Mouse (Mus musculus) natural killer cell, adult 2 months (primary cell): Measurements from ENCODE around the gene Scn4a.
"Not testable (repeated sequence)": the region's sequence is repeated elsewhere in the genome, so short reads cannot be mapped to it uniquely, and the experiment has no call there.

Experiments used
- DNase-seq, 2 experiments: peaks; one replicate each; pipeline ENCODE4 v3.0.0; 2022; ENCODE audit warnings: low spot score in 2 of 2

The Scn4a gene

GRCm38 (mm10) chr11:106353188-106353587 is at the start of gene Scn4a:
Scn4a (minus strand) TSS chr11:106353288.
- no peak for DNase-seq

GRCm38 (mm10) chr11:106398481-106398880 is 45.4 kb upstream of the Scn4a start:
- DNase-seq = no peak

DNA sequence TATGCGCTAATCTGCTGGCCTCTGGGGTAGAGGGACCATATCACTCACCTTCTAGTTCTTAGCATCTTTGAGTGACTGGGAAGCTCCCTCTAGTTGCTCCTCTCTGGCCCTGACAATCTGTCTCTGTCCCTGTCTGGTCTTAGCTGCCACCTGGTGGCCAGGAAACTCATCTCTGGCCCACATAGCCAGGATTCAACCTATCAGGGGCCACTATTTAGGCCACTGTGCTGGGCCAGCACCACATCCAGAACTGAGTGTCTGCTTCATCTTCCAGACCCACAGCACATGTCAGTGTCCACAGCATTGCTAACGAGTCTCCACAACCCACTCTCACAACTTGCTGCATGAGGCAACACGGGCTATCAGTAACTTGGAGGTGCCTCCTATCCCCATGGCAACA is 44.6 kb upstream of the Scn4a start:
- DNase-seq = peak in 1 of 2 experiments; percentile 14

GRCm38 (mm10) chr11:106394055-106394454 is 41.0 kb upstream of the Scn4a start:
- DNase-seq = not testable (repeated sequence)

- no peak for DNase-seq
Observed at GRCm38 (mm10) chr11:106393331-106393616, 40.2 kb upstream of the Scn4a start.

GRCm38 (mm10) chr11:106392597-106393330 is 39.7 kb upstream of the Scn4a start:
- no peak for DNase-seq

DNA sequence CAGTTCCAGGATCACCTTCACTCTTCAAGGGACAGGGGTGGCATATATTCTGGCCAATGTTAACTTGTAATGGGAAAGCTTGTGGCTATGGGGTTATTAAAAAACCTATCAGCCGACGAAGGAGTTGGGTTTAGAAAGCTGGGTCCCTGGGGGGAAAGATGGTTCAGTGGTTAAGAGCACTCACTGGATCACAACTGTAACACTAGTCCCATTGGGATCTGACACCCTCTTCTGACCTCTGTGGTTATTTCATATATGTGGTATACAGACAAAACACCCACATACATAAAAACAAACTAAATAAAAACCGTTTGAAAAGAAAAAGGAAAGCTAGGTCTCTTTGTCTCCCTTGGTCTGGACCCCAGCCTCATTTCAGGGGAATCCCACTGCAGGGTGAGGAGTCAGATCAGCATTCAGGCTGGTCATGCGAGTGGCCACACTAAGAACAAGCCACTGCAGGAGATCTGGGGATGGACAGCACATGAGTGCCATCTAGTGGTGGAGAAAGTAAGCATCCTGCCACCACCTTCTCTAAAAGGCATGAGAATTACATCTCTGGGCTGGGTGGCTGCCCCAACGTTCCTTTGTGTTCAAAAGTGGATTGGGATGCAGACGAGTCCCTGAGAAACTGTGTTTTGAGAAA is 38.6 kb upstream of the Scn4a start:
- DNase-seq = peak; percentile 72 to 80

- DNase-seq = no peak
Observed at GRCm38 (mm10) chr11:106390757-106391156, 37.7 kb upstream of the Scn4a start.

GRCm38 (mm10) chr11:106389611-106390010 is 36.5 kb upstream of the Scn4a start:
- no peak for DNase-seq

- peak; percentile 78 to 81 for DNase-seq
Observed at GRCm38 (mm10) chr11:106387791-106388216, 34.7 kb upstream of the Scn4a start, which contains the start of gene Icam2. Icam2 (minus strand) TSS chr11:106388075.

- peak; percentile 30 to 34 for DNase-seq
Observed at GRCm38 (mm10) chr11:106387020-106387419, 33.9 kb upstream of the Scn4a start.

- no peak for DNase-seq
Observed at GRCm38 (mm10) chr11:106386409-106386808, 33.3 kb upstream of the Scn4a start.

- DNase-seq = no peak
Observed at GRCm38 (mm10) chr11:106383051-106383790, 30.1 kb upstream of the Scn4a start.

DNA sequence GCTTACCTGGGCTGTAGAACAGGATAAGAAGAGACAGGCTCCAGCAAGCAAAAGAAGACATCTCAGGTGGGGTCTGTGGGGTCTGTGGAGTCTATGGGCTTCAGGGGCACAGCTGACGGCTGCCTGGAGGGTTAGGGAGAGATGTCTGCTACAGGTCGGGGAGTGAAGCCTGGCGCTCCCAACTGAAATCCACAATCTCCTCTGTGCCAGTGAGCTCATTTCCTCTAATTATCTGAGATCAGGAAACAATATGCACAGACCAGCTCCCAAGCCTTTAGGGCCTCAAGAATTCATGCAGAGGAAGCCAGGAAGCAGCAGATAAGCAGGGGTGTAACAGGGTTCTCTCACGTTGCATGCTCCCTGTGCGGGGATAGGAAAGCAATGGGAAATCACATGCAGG is 29.3 kb upstream of the Scn4a start:
- DNase-seq = no peak

GRCm38 (mm10) chr11:106381883-106382282 is 28.8 kb upstream of the Scn4a start:
- DNase-seq = no peak

DNA sequence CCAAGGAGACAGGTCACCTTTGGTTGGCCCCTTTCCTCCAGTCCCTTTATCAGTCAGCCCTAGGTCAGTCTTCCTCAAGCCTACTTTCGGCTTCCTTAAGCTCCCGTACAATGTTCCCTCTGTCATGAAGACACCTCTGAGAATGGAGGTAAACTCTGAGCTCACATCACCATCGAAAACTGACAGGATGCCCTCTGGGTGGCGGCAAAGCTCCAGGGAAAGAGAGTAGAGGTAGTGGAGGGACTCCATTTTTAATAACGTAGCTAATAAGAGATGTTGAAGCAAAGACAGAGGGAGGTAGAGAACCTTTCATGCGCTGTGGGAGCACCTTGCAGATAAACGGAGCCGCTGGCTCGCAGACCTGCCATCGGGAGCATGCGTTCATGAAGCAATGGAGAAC is 27.9 kb upstream of the Scn4a start:
- no peak for DNase-seq

DNA sequence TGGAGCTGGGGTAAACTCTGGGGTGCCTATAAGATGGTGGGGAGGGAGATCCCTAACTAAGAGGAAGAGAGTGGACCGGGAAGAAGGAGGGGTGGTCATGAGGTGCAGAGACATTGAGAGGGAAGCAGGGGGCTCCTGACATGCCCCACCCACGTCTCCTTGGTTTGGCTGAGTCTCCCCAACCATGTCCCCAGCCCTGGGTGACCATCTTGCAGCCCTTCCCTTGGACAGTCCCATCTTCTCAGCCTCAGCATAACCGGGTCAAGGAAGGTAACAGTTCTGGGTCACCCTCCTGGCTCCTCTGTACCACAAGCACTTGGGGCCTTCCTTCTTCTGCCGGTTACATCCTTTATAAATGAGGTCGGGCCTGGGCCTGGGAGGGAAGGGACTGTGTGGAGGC is 21.9 kb upstream of the Scn4a start:
- DNase-seq = no peak

GRCm38 (mm10) chr11:106374559-106374958 is 21.5 kb upstream of the Scn4a start:
- DNase-seq = no peak

- DNase-seq = no peak
Observed at GRCm38 (mm10) chr11:106373998-106374397, 20.9 kb upstream of the Scn4a start.

DNA sequence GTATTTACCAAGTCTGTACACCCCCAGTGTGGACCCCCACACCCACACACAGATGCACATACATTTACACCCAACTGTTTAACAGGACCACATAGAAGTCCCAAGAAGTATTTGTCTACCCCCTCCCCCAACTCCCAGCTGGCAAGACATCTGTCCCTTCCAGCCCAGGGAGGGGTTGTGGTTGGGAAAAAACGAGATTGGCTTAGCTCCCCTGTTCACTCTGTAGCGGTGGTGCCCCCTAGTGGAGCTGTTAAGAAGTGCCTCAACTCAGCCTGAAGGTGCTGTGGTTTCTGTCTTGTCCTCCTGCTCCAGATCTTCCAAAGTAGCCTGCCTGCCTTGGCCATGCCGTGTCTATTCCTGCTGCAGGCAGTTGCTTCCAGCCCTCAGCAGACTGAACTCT is 13.2 kb upstream of the Scn4a start:
- DNase-seq = peak; percentile 50 to 72

DNA sequence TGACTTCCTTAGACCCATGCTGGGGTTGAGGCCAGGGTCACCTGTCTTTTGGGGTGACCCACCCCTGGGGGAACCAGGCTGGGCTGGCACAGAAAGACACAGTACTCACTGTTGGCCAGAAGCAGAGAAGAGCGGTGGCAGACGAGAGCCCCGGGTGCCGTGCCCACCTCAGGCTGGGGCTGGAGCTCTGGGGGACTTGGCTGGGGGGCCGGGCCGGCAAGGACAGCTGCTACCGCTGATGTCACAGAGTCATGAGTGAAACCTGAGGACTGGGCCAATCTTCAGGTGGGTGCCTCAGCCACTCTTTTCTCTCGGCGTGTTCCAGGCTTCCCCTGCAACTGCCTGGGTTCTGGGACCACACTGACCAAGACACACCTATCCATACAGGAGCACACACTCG is 12.3 kb upstream of the Scn4a start, which contains the start of gene Prr29:
Prr29 (plus strand) TSS at position 107 of the 400 bp plus-strand sequence.
- DNase-seq = no peak

DNA sequence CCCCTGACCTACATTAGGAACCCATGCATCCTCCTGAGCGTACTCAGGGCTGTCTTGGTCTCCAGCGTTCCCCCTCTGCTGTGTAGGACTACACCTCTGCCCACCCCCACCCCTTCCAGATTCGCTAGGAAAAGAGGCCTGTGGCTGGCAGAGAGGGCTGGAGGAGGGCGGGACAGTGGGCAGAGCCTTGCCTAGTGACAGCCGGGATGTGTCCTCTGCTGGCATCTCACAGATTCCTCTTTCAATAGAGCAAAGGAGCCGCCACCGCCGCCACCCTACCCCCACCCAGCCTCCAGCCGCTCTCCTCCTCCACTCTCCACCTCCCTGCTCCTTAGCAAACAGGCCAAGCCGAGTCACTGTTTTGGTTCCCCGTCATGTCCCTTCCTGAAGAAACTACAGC is 11.6 kb upstream of the Scn4a start:
- DNase-seq = no peak

- DNase-seq = peak in 1 of 2 experiments; percentile 31
Observed at GRCm38 (mm10) chr11:106359350-106359749, 6.3 kb upstream of the Scn4a start.
